Comparison of ENCODE assay signal across 12 mouse cellular contexts in genomic region chr14:67550462-67551185, GRCm38 (mm10).
DNase-seq lines count a peak whose midpoint lies in the region; ATAC-seq and TF ChIP-seq lines count a peak whose summit lies in the region.
"Had no signal": no experiment of that assay in that cellular context is flagged by ENCODE, and none has a peak within 500 bp of the region (broad histone marks: within the 10 kb centered on the region; RNA-seq: fewer than 3 reads in every experiment).

No protein-coding gene starts in this region.

- H3K9ac ChIP-seq in neural tube, embryonic 11.5 days (ENCODE audit: low read length): no peak overlapping the region
- H3K9ac ChIP-seq in hindbrain, embryonic 11.5 days (ENCODE audit: low read depth, low read length): 0 out of 2 replicates have a peak overlapping the region, but pooled peaks have one; percentile 7
- no peak overlapping the region for H3K9ac ChIP-seq in midbrain, embryonic 13.5 days (replicated peaks)

- no peak for TF ChIP-seq CTCF in left cerebral cortex, adult 2 months (IDR thresholded peaks at IDR 0.05)

- no peak overlapping the region for H3K4me2 ChIP-seq in neural tube, embryonic 11.5 days (ENCODE audit: low read depth)
- no peak overlapping the region for H3K4me2 ChIP-seq in hindbrain, embryonic 11.5 days (replicated peaks; ENCODE audit: low read depth, low read length)
- H3K4me2 ChIP-seq in midbrain, embryonic 13.5 days (replicated peaks): no peak overlapping the region
- H3K4me2 ChIP-seq: liver, embryonic 11.5 days had no signal

- H3K27me3 ChIP-seq in neural tube, embryonic 11.5 days (ENCODE audit: control insufficient read depth, insufficient read depth, low read length): no peaks in the 10 kb centered on the region
- no peaks in the 10 kb centered on the region for H3K27me3 ChIP-seq in hindbrain, embryonic 11.5 days (ENCODE audit: control insufficient read depth, insufficient read depth, low read length)
- no peaks in the 10 kb centered on the region for H3K27me3 ChIP-seq in midbrain, embryonic 13.5 days

- WGBS in neural tube, embryonic 11.5 days: 57% methylated on average over 6 of the region's 6 CpGs
- 59% methylated on average over 6 of the region's 6 CpGs for WGBS in hindbrain, embryonic 11.5 days
- WGBS in midbrain, embryonic 13.5 days: 54% methylated on average over 6 of the region's 6 CpGs

- H3K36me3 ChIP-seq in neural tube, embryonic 11.5 days (ENCODE audit: control insufficient read depth, insufficient read depth, low read length): no peaks in the 10 kb centered on the region
- no peaks in the 10 kb centered on the region for H3K36me3 ChIP-seq in hindbrain, embryonic 11.5 days (ENCODE audit: control insufficient read depth, insufficient read depth, low read length)
- no peaks in the 10 kb centered on the region for H3K36me3 ChIP-seq in midbrain, embryonic 13.5 days
- H3K36me3 ChIP-seq: heart, embryonic 10.5 days had no signal

- no peak overlapping the region for H3K4me3 ChIP-seq in neural tube, embryonic 11.5 days (ENCODE audit: low read depth, low read length)
- no peak overlapping the region for H3K4me3 ChIP-seq in hindbrain, embryonic 11.5 days (ENCODE audit: low read depth, low read length)
- no peak overlapping the region for H3K4me3 ChIP-seq in midbrain, embryonic 13.5 days (replicated peaks)
- H3K4me3 ChIP-seq in left cerebral cortex, adult 2 months: no peak overlapping the region
- H3K4me3 ChIP-seq: heart, embryonic 10.5 days; layer of hippocampus, adult 2 months; myocyte had no signal

- H3K4me1 ChIP-seq in neural tube, embryonic 11.5 days (ENCODE audit: control insufficient read depth, insufficient read depth, low read length): no peaks in the 10 kb centered on the region
- no peaks in the 10 kb centered on the region; the same call in 1 of the 2 replicates for H3K4me1 ChIP-seq in hindbrain, embryonic 11.5 days (replicated peaks; ENCODE audit: control insufficient read depth, insufficient read depth, low read length)
- H3K4me1 ChIP-seq in midbrain, embryonic 13.5 days (replicated peaks): peaks cover 15% of the 10 kb centered on the region
- H3K4me1 ChIP-seq: heart, embryonic 10.5 days had no signal

- DNase-seq in neural tube, embryonic 11.5 days (ENCODE audit: low spot score): peak; percentile 40
- DNase-seq in neural tube, embryonic 10.5 days (ENCODE audit: extremely low spot score, low spot score): no peak
- DNase-seq in hindbrain, embryonic 11.5 days (ENCODE audit: low spot score): peak; percentile 54
- DNase-seq in frontal cortex, postnatal 36 days (ENCODE audit: low spot score in 2 of 2): no peak
- no peak for DNase-seq in left cerebral cortex, adult 2 months (ENCODE audit: extremely low spot score in 1 of 2, low spot score in 2 of 2)
- DNase-seq in cerebellum, postnatal 36 days: no peak
- DNase-seq: thymus, adult 2 months had no signal

- H3K27ac ChIP-seq in neural tube, embryonic 11.5 days (ENCODE audit: low read depth, low read length): no peak overlapping the region
- H3K27ac ChIP-seq in hindbrain, embryonic 11.5 days (ENCODE audit: low read depth, low read length): peak overlapping the region; percentile 82
- peak overlapping the region; percentile 89 for H3K27ac ChIP-seq in midbrain, embryonic 13.5 days
- no peak overlapping the region for H3K27ac ChIP-seq in left cerebral cortex, adult 2 months
- H3K27ac ChIP-seq: heart, embryonic 10.5 days; layer of hippocampus, adult 2 months had no signal

- intact Hi-C loops in left cerebral cortex, adult 2 months (cut with DNase I): no loop called here

- no peaks in the 10 kb centered on the region for H3K9me3 ChIP-seq in neural tube, embryonic 11.5 days (ENCODE audit: control insufficient read depth, low read length)
- no peaks in the 10 kb centered on the region for H3K9me3 ChIP-seq in hindbrain, embryonic 11.5 days (ENCODE audit: control insufficient read depth, low read length)
- no peaks in the 10 kb centered on the region for H3K9me3 ChIP-seq in midbrain, embryonic 13.5 days
- H3K9me3 ChIP-seq: heart, embryonic 10.5 days had no signal

- no peak for ATAC-seq in neural tube, embryonic 11.5 days (ENCODE audit: insufficient read depth, low FRiP score, low TSS enrichment)
- peak; percentile 89 for ATAC-seq in hindbrain, embryonic 11.5 days (ENCODE audit: low FRiP score)
- ATAC-seq in midbrain, embryonic 13.5 days: peak; percentile 88

Comparison
In these comparisons a context has a peak if more than half of its experiments do, and no peak if none do; other contexts are left out.
1. DNase-seq: peak in neural tube, embryonic 11.5 days (single experiment) and hindbrain, embryonic 11.5 days (single experiment); none in neural tube, embryonic 10.5 days (single experiment), frontal cortex, postnatal 36 days (0 of 2), left cerebral cortex, adult 2 months (0 of 2) and cerebellum, postnatal 36 days (0 of 2).
2. H3K27ac ChIP-seq: peak in hindbrain, embryonic 11.5 days (single experiment) and midbrain, embryonic 13.5 days (single experiment); none in neural tube, embryonic 11.5 days (single experiment) and left cerebral cortex, adult 2 months (single experiment).